Mouse (Mus musculus) frontal cortex, postnatal 14 days (tissue): Measurements from ENCODE around the gene Vmn1r236.

ENCODE experiments used
- DNase-seq, 2 experiments: peaks; one replicate each; pipeline ENCODE4 v3.0.0; 2022; ENCODE audit warnings: low spot score in 2 of 2

Gene Vmn1r236

DNA sequence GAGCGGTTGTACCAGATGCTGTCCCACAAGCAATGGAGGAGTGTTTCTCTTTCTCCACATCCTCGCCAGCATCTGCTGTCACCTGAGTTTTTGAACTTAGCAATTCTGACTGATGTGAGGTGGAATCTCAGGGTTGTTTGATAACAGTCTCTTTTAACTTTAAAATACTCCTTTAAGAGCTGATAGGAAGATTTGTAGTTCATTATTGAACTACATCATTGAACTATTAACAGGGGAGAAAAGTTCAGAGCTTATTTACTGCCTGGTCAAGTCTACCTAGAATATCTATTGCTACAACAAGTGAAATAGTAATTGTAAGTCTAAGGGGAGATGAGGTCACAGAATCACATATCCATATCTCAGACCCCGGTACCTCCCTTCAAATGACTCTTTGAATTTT is at the start of gene Vmn1r236:
Gene Vmn1r236, plus strand, starts transcription at position 301 of the 400 bp plus-strand sequence.
- no peak for DNase-seq

DNA sequence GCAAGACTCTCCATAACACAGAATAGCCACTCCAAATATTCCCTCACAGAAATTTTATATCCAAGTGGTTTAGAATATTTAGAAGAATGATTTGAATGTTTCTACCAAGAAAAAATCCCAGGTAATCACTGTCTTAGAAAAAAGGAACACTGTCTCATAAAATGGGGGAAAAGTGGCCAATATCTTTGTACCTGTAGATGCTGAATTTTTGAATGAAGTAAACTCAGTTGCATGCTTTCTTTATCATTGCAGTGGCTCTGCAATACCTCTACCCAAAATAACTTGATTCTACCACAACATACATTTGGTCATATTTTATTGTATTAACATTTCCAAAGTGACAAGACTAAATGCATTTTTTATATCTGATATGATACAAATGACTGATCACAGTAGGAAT is 26.6 kb upstream of the Vmn1r236 start, which contains the start of gene Vmn1r235:
Gene Vmn1r235, plus strand, starts transcription at position 301 of the 400 bp plus-strand sequence.
- no peak for DNase-seq

DNA sequence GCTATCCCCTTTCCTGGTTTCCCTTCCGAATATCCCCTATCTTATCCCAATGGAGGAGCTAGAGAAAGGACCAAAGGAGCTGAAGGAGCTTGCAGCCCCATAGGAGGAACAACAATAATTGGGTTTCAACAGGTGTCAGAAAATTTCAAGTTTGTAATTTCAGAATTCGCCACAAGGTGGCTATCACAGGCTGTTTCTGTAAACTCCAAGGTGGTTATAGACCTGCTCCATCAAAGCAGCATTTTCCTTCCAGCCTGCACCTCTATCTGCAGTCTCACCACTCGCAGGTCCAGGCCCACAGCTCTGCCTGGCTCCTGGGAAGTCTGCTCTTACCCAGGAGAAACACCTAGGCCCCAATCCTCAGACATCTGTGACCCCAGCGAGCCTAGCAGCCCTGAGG is 10.6 kb upstream of the Vmn1r236 start:
- DNase-seq = peak in 1 of 2 experiments; percentile 10

DNA sequence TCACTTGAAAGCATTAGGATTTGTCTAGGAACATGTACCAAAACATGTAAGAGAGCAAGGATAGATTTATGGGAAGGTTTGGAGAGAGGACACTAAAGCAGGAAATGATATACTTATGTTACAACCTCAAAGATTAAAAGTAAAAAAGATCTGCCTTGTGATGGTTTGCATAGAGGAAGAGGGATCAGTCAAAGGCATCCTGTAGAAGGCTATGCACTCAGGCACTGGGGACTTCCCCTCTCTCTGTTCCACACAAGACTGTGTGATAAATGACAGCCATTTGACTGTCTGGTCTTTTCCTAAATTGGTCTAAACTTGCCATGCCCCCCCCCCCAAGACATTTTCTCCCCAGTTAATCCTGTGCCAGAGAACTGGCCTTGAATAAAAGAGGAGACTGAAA is 1.7 kb downstream of the Vmn1r236 start:
- DNase-seq = no peak

DNA sequence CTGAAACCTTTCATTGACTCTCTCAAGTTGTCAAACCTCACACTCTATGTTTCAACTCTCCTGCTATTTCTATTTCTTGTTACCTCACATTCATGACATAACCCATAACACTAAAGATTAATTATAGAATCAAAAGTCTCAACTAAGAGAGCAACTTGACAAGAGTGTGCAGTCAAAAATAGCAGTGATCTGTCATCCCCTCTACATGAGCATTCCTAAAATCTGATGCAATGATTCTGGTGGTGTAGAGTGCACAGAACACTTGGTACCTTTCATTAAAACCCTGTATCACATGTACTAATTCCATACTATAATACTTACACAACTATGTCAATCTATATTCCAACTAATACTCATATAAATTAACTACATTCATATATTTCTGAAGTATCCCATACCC is 7.0 kb downstream of the Vmn1r236 start:
- DNase-seq = no peak

DNA sequence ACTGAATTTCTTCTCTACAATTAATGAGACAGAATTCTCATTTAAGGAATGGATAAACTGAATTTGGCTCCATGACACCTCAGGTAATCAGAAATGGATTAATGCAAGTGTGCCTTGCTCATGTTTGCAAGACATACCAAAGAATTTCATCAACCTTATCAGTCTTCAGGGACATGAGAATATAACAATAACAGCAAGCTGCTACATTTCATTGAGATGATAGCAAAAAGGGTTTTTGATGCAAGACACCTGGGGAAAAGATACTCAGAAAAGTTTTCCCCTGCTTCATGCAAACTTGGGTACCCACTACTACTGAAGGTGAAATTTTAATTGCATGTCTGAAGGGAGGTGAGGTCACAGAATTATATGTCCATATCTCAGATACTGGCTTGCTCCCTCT is 28.8 kb downstream of the Vmn1r236 start, which contains the start of gene Vmn1r237:
Gene Vmn1r237, plus strand, starts transcription at position 301 of the 400 bp plus-strand sequence.
- DNase-seq = no peak
